Mouse (Mus musculus) lung, adult 2 months (tissue): ENCODE results near the gene Casp7. TPM values are rescaled to one million over a fixed set of nuclear protein-coding genes. Genes with fewer than 3 reads are reported as not detected.

Source experiments
- DNase-seq: peaks from one replicate; pipeline ENCODE4 v3.0.0; 2022
- H3K4me1 ChIP-seq: fragments of 200-500 bp; 2 replicates; pipeline ENCODE4 v1.6.1; 2011; ENCODE audit warnings: low read length; ENCODE audit not compliant: control insufficient read depth, insufficient read depth
- H3K4me3 ChIP-seq: fragments of 200-500 bp; replicated peaks from 2 replicates; pipeline ENCODE3; 2011; ENCODE audit warnings: low read depth, mild to moderate bottlenecking, control low read depth, low read length; ENCODE audit errors: extremely low read depth
- CTCF ChIP-seq: fragments of 200-500 bp; IDR thresholded peaks from 2 replicates; pipeline ENCODE4 v1.5.1; 2011; ENCODE audit warnings: mild to moderate bottlenecking, low read length, control low read depth; ENCODE audit not compliant: insufficient read depth
- POLR2A ChIP-seq: fragments of 200-500 bp; IDR thresholded peaks from 2 replicates; pipeline ENCODE4 v1.6.1; 2011; ENCODE audit warnings: low read depth, mild to moderate bottlenecking, control low read depth, low read length, borderline replicate concordance; ENCODE audit errors: extremely low read depth
- WGBS: fragments of 180-500 bp; shearing (Covaris S2); methylation state at CpG from one replicate; pipeline ENCODE4 v1.1.7; 2018; 5-methylcytosine and 5-hydroxymethylcytosine counted together
- polyA plus RNA-seq: library from polyadenylated mRNA; depleted of rRNA; stranded (reverse); fragments of >200 nt; gene quantifications from 2 replicates; pipeline ENCODE4 v1.2.3, GENCODE M21; 2012; rRNA removed

Casp7 gene
- polyA plus RNA-seq, 1 experiment, result 17.3 TPM

DNA sequence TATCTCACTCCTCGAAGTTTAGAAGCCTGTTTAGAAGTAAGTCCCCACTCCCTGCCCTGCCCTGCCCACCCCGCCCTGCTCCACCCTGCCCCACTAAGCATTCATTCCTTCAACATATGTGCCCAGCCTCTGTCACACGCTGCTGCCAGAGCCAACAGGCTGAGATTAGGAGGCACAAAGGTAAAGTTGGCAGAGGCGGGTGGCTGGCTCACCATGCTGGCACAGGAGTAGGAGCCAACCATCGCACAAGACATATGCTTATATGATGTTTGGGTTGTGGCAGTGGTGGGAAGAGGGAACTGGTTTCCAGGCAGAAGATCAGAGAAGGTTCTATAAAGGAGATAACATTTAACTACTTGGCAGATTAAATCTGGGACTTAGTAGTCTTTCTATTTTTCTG lies 80.3 kb downstream of the Casp7 start:
- WGBS, result 83% methylated on average over 5 of the region's 5 CpGs
- TF ChIP-seq POLR2A (no peak), CTCF (no peak)

GRCm38 (mm10) chr19:56477832-56478231 lies 80.9 kb downstream of the Casp7 start:
- Histone ChIP-seq H3K4me1 (peaks cover 2% of the 10 kb centered on the region; the same call in 1 of the 2 replicates), H3K4me3 (no peak overlapping the region)
- DNase-seq, result no peak
- WGBS, result 60% methylated on average over 3 of the region's 3 CpGs
- no peak for TF ChIP-seq POLR2A
- no peak for TF ChIP-seq CTCF

More for the DNA sequence above, 80.3 kb downstream of the Casp7 start:
- Histone ChIP-seq H3K4me3 (no peak overlapping the region), H3K4me1 (peaks cover 2% of the 10 kb centered on the region; the same call in 1 of the 2 replicates)
- DNase-seq, result no peak

- TF ChIP-seq CTCF, result no peak
- no peak for TF ChIP-seq POLR2A
- DNase-seq, result no peak
- Histone ChIP-seq H3K4me1 (peaks cover 2% of the 10 kb centered on the region; the same call in 1 of the 2 replicates), H3K4me3 (no peak overlapping the region)
- 69% methylated on average over 13 of the region's 13 CpGs for WGBS
Measured at GRCm38 (mm10) chr19:56484630-56485375, 87.9 kb downstream of the Casp7 start.

DNA sequence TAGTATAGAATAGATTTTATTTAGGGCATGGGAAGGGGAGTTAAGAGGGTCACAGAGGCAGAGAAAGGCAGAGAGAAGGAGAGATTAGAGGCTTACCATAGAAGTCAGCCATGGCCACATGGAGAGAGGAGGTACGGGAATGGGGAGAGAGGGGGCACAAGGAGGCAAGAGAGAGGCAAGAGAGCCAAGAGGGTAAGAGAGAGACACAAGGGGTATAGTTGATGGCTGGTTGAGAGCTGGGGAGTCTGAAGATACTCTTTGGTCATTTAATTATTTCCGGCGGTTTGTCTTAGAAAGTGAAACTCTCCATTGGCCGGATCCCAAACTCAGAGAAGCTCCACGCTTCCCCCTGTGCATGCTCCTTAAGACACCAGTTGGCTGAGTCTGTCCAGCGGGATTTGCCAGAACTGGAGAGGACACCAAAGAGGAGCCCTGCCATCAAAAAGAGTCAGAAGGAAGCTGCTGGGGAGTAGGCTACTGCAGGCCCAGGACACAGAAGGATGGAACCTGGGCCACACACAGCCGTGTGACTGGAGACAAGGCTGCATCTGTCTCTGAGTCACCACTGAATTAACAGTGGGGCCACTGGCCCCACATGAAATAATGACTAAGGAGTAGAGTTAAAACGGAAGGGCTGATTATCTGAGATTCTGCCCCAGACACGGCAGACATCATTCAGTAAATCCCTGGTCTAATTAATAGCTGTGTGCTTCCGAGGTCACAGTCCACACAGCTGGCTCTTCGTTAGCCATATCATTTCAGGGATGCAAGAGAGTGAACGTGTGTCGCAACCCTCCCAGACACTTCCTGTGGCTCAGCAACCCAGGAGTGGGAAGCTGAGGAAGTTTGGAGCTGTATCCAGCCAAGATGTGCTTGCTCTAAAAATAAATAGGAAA lies 88.7 kb downstream of the Casp7 start:
- no peak for DNase-seq
- no peak for TF ChIP-seq CTCF
- TF ChIP-seq POLR2A, result no peak

GRCm38 (mm10) chr19:56486926-56487325 lies 90.0 kb downstream of the Casp7 start:
- 79% methylated on average over 7 of the region's 7 CpGs for WGBS
- Histone ChIP-seq H3K4me1 (peaks cover 2% of the 10 kb centered on the region; the same call in 1 of the 2 replicates), H3K4me3 (no peak overlapping the region)
- TF ChIP-seq CTCF, result no peak
- no peak for TF ChIP-seq POLR2A
- no peak for DNase-seq

More for the DNA sequence above, 88.7 kb downstream of the Casp7 start:
- Histone ChIP-seq H3K4me1 (peaks cover 2% of the 10 kb centered on the region; the same call in 1 of the 2 replicates), H3K4me3 (no peak overlapping the region)
- WGBS, result 37% methylated on average over 13 of the region's 13 CpGs

DNA sequence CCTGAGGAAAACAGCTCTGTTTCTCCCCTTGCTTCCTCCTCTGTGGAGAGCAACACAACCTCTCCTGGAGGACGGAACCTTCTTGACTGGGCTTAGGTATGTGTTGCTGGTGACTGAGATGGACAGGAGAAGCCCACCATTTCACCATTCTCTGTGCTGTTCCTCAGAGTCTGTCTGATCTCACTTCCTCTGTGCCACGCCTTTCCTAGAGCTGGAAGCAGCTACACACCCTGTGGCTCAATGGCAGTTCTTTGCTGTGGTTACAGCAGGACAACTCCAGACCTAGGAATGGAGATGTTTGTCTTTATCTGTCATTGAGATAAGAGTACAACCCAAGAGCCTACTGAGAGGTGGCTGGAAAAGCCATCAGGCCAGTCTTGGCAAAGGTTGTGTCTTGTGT lies 90.4 kb downstream of the Casp7 start:
- Histone ChIP-seq H3K4me3 (no peak overlapping the region), H3K4me1 (peaks cover 2% of the 10 kb centered on the region; the same call in 1 of the 2 replicates)
- TF ChIP-seq CTCF (no peak), POLR2A (no peak)
- no peak for DNase-seq
- 77% methylated on average over 2 of the region's 2 CpGs for WGBS

GRCm38 (mm10) chr19:56489601-56490000 lies 92.7 kb downstream of the Casp7 start:
- H3K4me3 ChIP-seq, result no peak overlapping the region
- 80% methylated on average over 6 of the region's 6 CpGs for WGBS
- TF ChIP-seq CTCF, result no peak
- TF ChIP-seq POLR2A, result no peak
- H3K4me1 ChIP-seq, result peaks cover 2% of the 10 kb centered on the region; the same call in 1 of the 2 replicates
- no peak for DNase-seq

Other genes starting within 250 kb of the Casp7 start
- not detected in 2 replicates for gene Habp2, start 110.0 kb upstream of the Casp7 start, polyA plus RNA-seq
- gene Nrap, start 7.1 kb upstream of the Casp7 start, polyA plus RNA-seq, result 1.3 and 9.4 TPM in 2 replicates
- gene Plekhs1, start 64.5 kb downstream of the Casp7 start, polyA plus RNA-seq, result 0.09 and 0.18 TPM in 2 replicates
- gene Dclre1a, start 151.1 kb downstream of the Casp7 start, polyA plus RNA-seq, result 5.1 and 6.3 TPM in 2 replicates
- gene Nhlrc2, start 151.1 kb downstream of the Casp7 start, polyA plus RNA-seq, result 17.3 and 28.9 TPM in 2 replicates